Mouse (Mus musculus): ENCODE results near the gene Hpcal4. TPM values are rescaled to one million over a fixed set of nuclear protein-coding genes. Genes with fewer than 3 reads are reported as not detected.

Hpcal4 gene
- polyA plus RNA-seq, 1 experiment from 2014 or later: not detected

DNA sequence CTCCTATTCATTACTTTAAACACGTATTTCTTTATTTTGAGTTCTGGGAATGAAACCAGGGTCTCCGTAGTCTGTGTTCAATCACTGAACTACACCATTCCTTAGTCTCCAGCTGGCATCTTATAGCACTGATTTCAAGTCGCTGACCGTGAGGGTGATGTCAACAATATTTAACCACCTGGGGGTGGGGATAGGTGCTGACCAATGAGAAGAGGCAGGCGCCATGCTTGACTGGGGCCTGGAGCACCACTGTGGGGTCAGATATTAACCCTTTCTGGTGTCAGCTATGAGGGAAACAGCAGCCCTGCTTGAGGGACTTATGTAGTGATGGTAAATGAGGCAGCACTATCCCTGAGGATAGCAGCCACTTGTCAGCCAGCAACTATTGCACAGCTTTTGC lies 28.4 kb downstream of the Hpcal4 start:
- TF ChIP-seq EP300 (IDR thresholded peaks at IDR 0.05; ENCODE audit: low read depth) (no peak), CTCF (IDR thresholded peaks at IDR 0.05; ENCODE audit: low read depth) (no peak)
- Histone ChIP-seq H3K4me1 (ENCODE audit: insufficient read depth) (no peaks in the 10 kb centered on the region), H3K27me3 (ENCODE audit: insufficient read depth, low read length) (0 out of 2 replicates have a peak, but pooled peaks cover 3% of the 10 kb centered on the region), H3K4me2 (ENCODE audit: low read depth, low read length) (no peak overlapping the region), H3K27ac (ENCODE audit: low read depth) (no peak overlapping the region), H3K4me3 (ENCODE audit: low read depth, low read length) (no peak overlapping the region), H3K9me3 (ENCODE audit: low read length) (no peaks in the 10 kb centered on the region), H3K36me3 (replicated peaks; ENCODE audit: insufficient read depth, low read length) (no peaks in the 10 kb centered on the region), H3K9ac (replicated peaks) (no peak overlapping the region)
- no peak for ATAC-seq
- 50% methylated on average over 5 of the region's 5 CpGs for WGBS (ENCODE audit: insufficient replicate concordance)
- DNase-seq: no peak

DNA sequence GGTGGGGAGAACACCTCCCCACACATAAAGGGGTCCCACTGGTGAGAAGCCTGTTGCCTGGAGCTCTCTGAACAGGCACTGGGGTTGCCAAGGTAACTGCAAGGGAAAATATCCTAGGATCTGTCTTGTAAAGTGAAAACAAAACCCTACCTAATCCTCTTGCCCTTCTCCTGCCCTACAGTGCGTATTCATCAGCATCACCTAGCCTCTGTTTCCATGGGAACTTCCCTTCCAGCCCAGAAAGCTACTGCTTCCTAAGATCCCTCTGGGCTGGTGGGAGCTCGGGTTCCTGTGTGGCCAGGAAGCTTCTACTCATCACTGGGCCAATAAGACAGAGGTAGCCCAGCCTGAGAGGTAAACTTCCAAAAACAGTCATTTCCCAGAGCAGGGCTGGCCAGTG lies 29.3 kb downstream of the Hpcal4 start:
- DNase-seq (no peak), ATAC-seq (no peak)
- TF ChIP-seq CTCF (IDR thresholded peaks at IDR 0.05; ENCODE audit: low read depth) (no peak), EP300 (IDR thresholded peaks at IDR 0.05; ENCODE audit: low read depth) (no peak)
- H3K4me3 ChIP-seq (ENCODE audit: low read depth, low read length): no peak overlapping the region
- H3K9me3 ChIP-seq (ENCODE audit: low read length): no peaks in the 10 kb centered on the region
- H3K27ac ChIP-seq (ENCODE audit: low read depth): no peak overlapping the region
- no peak overlapping the region for H3K4me2 ChIP-seq (ENCODE audit: low read depth, low read length)
- no peak overlapping the region for H3K9ac ChIP-seq (replicated peaks)
- WGBS (ENCODE audit: insufficient replicate concordance): 58% methylated on average over 2 of the region's 2 CpGs
- H3K27me3 ChIP-seq (ENCODE audit: insufficient read depth, low read length): 0 out of 2 replicates have a peak, but pooled peaks cover 3% of the 10 kb centered on the region
- no peaks in the 10 kb centered on the region for H3K4me1 ChIP-seq (ENCODE audit: insufficient read depth)
- H3K36me3 ChIP-seq (replicated peaks; ENCODE audit: insufficient read depth, low read length): no peaks in the 10 kb centered on the region

- Histone ChIP-seq H3K4me3 (ENCODE audit: low read depth, low read length) (no peak overlapping the region), H3K4me1 (ENCODE audit: insufficient read depth) (no peaks in the 10 kb centered on the region), H3K36me3 (replicated peaks; ENCODE audit: insufficient read depth, low read length) (no peaks in the 10 kb centered on the region), H3K27me3 (ENCODE audit: insufficient read depth, low read length) (0 out of 2 replicates have a peak, but pooled peaks cover 3% of the 10 kb centered on the region), H3K9me3 (ENCODE audit: low read length) (no peaks in the 10 kb centered on the region), H3K27ac (ENCODE audit: low read depth) (no peak overlapping the region), H3K4me2 (ENCODE audit: low read depth, low read length) (no peak overlapping the region), H3K9ac (replicated peaks) (no peak overlapping the region)
- 83% methylated on average over 9 of the region's 9 CpGs for WGBS (ENCODE audit: insufficient replicate concordance)
- TF ChIP-seq CTCF (IDR thresholded peaks at IDR 0.05; ENCODE audit: low read depth) (no peak), EP300 (IDR thresholded peaks at IDR 0.05; ENCODE audit: low read depth) (no peak)
- ATAC-seq (no peak), DNase-seq (no peak)
Observed at GRCm38 (mm10) chr4:123213975-123214374, 30.9 kb downstream of the Hpcal4 start.

DNA sequence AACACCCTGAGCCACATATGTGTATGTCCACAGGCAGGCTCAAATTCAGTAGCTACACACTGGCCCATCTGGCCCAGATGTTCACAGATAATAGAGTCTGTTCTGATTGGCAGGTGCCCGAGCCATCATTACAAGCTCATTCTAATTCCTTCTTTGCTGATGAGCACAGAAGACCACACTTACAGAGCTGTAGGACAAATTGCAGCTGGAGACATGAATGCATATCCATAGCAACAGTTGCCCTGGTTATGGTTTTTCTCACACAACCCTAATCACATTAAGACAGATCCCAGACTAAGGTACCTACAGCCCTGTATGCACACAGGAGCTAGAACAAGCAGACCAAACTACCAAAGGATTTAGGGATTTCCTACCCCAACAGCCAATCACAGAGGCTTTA lies 32.3 kb downstream of the Hpcal4 start:
- Histone ChIP-seq H3K36me3 (replicated peaks; ENCODE audit: insufficient read depth, low read length) (no peaks in the 10 kb centered on the region), H3K4me2 (ENCODE audit: low read depth, low read length) (no peak overlapping the region), H3K27me3 (ENCODE audit: insufficient read depth, low read length) (0 out of 2 replicates have a peak, but pooled peaks cover 3% of the 10 kb centered on the region), H3K9me3 (ENCODE audit: low read length) (no peaks in the 10 kb centered on the region), H3K4me3 (ENCODE audit: low read depth, low read length) (no peak overlapping the region), H3K9ac (replicated peaks) (no peak overlapping the region), H3K27ac (ENCODE audit: low read depth) (no peak overlapping the region), H3K4me1 (ENCODE audit: insufficient read depth) (peaks cover 3% of the 10 kb centered on the region)
- DNase-seq (no peak), ATAC-seq (no peak)
- TF ChIP-seq CTCF (IDR thresholded peaks at IDR 0.05; ENCODE audit: low read depth): no peak
- TF ChIP-seq EP300 (IDR thresholded peaks at IDR 0.05; ENCODE audit: low read depth): no peak
- 64% methylated on average over 1 of the region's 1 CpGs for WGBS (ENCODE audit: insufficient replicate concordance)

GRCm38 (mm10) chr4:123216782-123217181 lies 33.8 kb downstream of the Hpcal4 start:
- DNase-seq (peak; percentile 49), ATAC-seq (no peak)
- Histone ChIP-seq H3K36me3 (replicated peaks; ENCODE audit: insufficient read depth, low read length) (no peaks in the 10 kb centered on the region), H3K9me3 (ENCODE audit: low read length) (no peaks in the 10 kb centered on the region), H3K9ac (replicated peaks) (no peak overlapping the region), H3K4me1 (ENCODE audit: insufficient read depth) (peaks cover 5% of the 10 kb centered on the region), H3K4me2 (ENCODE audit: low read depth, low read length) (no peak overlapping the region), H3K27me3 (ENCODE audit: insufficient read depth, low read length) (0 out of 2 replicates have a peak, but pooled peaks cover 3% of the 10 kb centered on the region), H3K4me3 (ENCODE audit: low read depth, low read length) (no peak overlapping the region), H3K27ac (ENCODE audit: low read depth) (no peak overlapping the region)
- WGBS (ENCODE audit: insufficient replicate concordance): 0% methylated on average over 1 of the region's 1 CpGs
- TF ChIP-seq EP300 (IDR thresholded peaks at IDR 0.05; ENCODE audit: low read depth) (no peak), CTCF (IDR thresholded peaks at IDR 0.05; ENCODE audit: low read depth) (peak; percentile 86)

GRCm38 (mm10) chr4:123219720-123220357 lies 36.8 kb downstream of the Hpcal4 start:
- DNase-seq (peak; percentile 76), ATAC-seq (peak; percentile 66)
- TF ChIP-seq CTCF (IDR thresholded peaks at IDR 0.05; ENCODE audit: low read depth): peak; percentile 98
- no peak for TF ChIP-seq EP300 (IDR thresholded peaks at IDR 0.05; ENCODE audit: low read depth)
- WGBS (ENCODE audit: insufficient replicate concordance): 66% methylated on average over 15 of the region's 15 CpGs
- Histone ChIP-seq H3K27me3 (ENCODE audit: insufficient read depth, low read length) (no peaks in the 10 kb centered on the region), H3K4me2 (ENCODE audit: low read depth, low read length) (no peak overlapping the region), H3K36me3 (replicated peaks; ENCODE audit: insufficient read depth, low read length) (no peaks in the 10 kb centered on the region), H3K9ac (replicated peaks) (no peak overlapping the region), H3K27ac (ENCODE audit: low read depth) (no peak overlapping the region), H3K4me3 (ENCODE audit: low read depth, low read length) (no peak overlapping the region), H3K9me3 (ENCODE audit: low read length) (no peaks in the 10 kb centered on the region), H3K4me1 (ENCODE audit: insufficient read depth) (peaks cover 5% of the 10 kb centered on the region)
